Mouse (Mus musculus): Measurements from ENCODE around the gene Rgl3. TPM values are rescaled to one million over a fixed set of nuclear protein-coding genes. Genes with fewer than 3 reads are reported as not detected.
A peak's percentile ranks its signal among the peaks of the same experiment; 100 is the strongest.

The Rgl3 gene
- polyA plus RNA-seq, 1 experiment from 2014 or later = 1.3 TPM

- Histone ChIP-seq H3K4me2 (ENCODE audit: low read depth, low read length) (no peak overlapping the region), H3K27ac (replicated peaks; ENCODE audit: low read depth, low read length) (no peak overlapping the region), H3K4me1 (ENCODE audit: control insufficient read depth, insufficient read depth, low read length) (no peaks in the 10 kb centered on the region), H3K4me3 (ENCODE audit: low read depth, low read length) (no peak overlapping the region), H3K27me3 (replicated peaks; ENCODE audit: control insufficient read depth, insufficient read depth, low read length) (peaks cover 3% of the 10 kb centered on the region; the same call in 1 of the 2 replicates), H3K9ac (ENCODE audit: low read depth, low read length) (no peak overlapping the region), H3K36me3 (ENCODE audit: control insufficient read depth, insufficient read depth, low read length) (0 out of 2 replicates have a peak, but pooled peaks cover 3% of the 10 kb centered on the region), H3K9me3 (ENCODE audit: control insufficient read depth, low read length) (no peaks in the 10 kb centered on the region)
- WGBS = 55% methylated on average over 8 of the region's 8 CpGs
- no peak for ATAC-seq (ENCODE audit: low read depth)
- no peak for DNase-seq (ENCODE audit: low spot score)
These were observed 41.1 kb downstream of the Rgl3 start for GRCm38 (mm10) chr9:21948146-21948545.

GRCm38 (mm10) chr9:21947540-21948130 lies 41.6 kb downstream of the Rgl3 start:
- Histone ChIP-seq H3K9me3 (ENCODE audit: control insufficient read depth, low read length) (no peaks in the 10 kb centered on the region), H3K27me3 (replicated peaks; ENCODE audit: control insufficient read depth, insufficient read depth, low read length) (peaks cover 3% of the 10 kb centered on the region; the same call in 1 of the 2 replicates), H3K4me2 (ENCODE audit: low read depth, low read length) (no peak overlapping the region), H3K4me1 (ENCODE audit: control insufficient read depth, insufficient read depth, low read length) (no peaks in the 10 kb centered on the region), H3K27ac (replicated peaks; ENCODE audit: low read depth, low read length) (no peak overlapping the region), H3K36me3 (ENCODE audit: control insufficient read depth, insufficient read depth, low read length) (0 out of 2 replicates have a peak, but pooled peaks cover 3% of the 10 kb centered on the region), H3K9ac (ENCODE audit: low read depth, low read length) (no peak overlapping the region), H3K4me3 (ENCODE audit: low read depth, low read length) (no peak overlapping the region)
- DNase-seq (ENCODE audit: low spot score) (no peak), ATAC-seq (ENCODE audit: low read depth) (no peak)
- 8% methylated on average over 8 of the region's 28 CpGs for WGBS

GRCm38 (mm10) chr9:21944267-21944666 lies 45.0 kb downstream of the Rgl3 start:
- ATAC-seq (ENCODE audit: low read depth) = no peak
- H3K9ac ChIP-seq (ENCODE audit: low read depth, low read length) = no peak overlapping the region
- no peak for DNase-seq (ENCODE audit: low spot score)
- 22% methylated on average over 23 of the region's 23 CpGs for WGBS
- no peaks in the 10 kb centered on the region for H3K4me1 ChIP-seq (ENCODE audit: control insufficient read depth, insufficient read depth, low read length)
- H3K36me3 ChIP-seq (ENCODE audit: control insufficient read depth, insufficient read depth, low read length) = 0 out of 2 replicates have a peak, but pooled peaks cover 3% of the 10 kb centered on the region
- H3K27me3 ChIP-seq (replicated peaks; ENCODE audit: control insufficient read depth, insufficient read depth, low read length) = peaks cover 3% of the 10 kb centered on the region; the same call in 1 of the 2 replicates
- no peaks in the 10 kb centered on the region for H3K9me3 ChIP-seq (ENCODE audit: control insufficient read depth, low read length)
- H3K4me2 ChIP-seq (ENCODE audit: low read depth, low read length) = no peak overlapping the region
- H3K4me3 ChIP-seq (ENCODE audit: low read depth, low read length) = no peak overlapping the region
- H3K27ac ChIP-seq (replicated peaks; ENCODE audit: low read depth, low read length) = no peak overlapping the region

GRCm38 (mm10) chr9:21943638-21944037 lies 45.6 kb downstream of the Rgl3 start:
- Histone ChIP-seq H3K4me2 (ENCODE audit: low read depth, low read length) (no peak overlapping the region), H3K9me3 (ENCODE audit: control insufficient read depth, low read length) (no peaks in the 10 kb centered on the region), H3K27ac (replicated peaks; ENCODE audit: low read depth, low read length) (no peak overlapping the region), H3K9ac (ENCODE audit: low read depth, low read length) (no peak overlapping the region), H3K36me3 (ENCODE audit: control insufficient read depth, insufficient read depth, low read length) (0 out of 2 replicates have a peak, but pooled peaks cover 3% of the 10 kb centered on the region), H3K4me3 (ENCODE audit: low read depth, low read length) (no peak overlapping the region), H3K27me3 (replicated peaks; ENCODE audit: control insufficient read depth, insufficient read depth, low read length) (peaks cover 3% of the 10 kb centered on the region; the same call in 1 of the 2 replicates), H3K4me1 (ENCODE audit: control insufficient read depth, insufficient read depth, low read length) (no peaks in the 10 kb centered on the region)
- WGBS = 52% methylated on average over 11 of the region's 12 CpGs
- DNase-seq (ENCODE audit: low spot score) (no peak), ATAC-seq (ENCODE audit: low read depth) (no peak)

GRCm38 (mm10) chr9:21943046-21943445 lies 46.2 kb downstream of the Rgl3 start:
- no peak overlapping the region for H3K27ac ChIP-seq (replicated peaks; ENCODE audit: low read depth, low read length)
- no peak overlapping the region for H3K4me3 ChIP-seq (ENCODE audit: low read depth, low read length)
- no peak overlapping the region for H3K9ac ChIP-seq (ENCODE audit: low read depth, low read length)
- H3K4me2 ChIP-seq (ENCODE audit: low read depth, low read length) = no peak overlapping the region
- no peaks in the 10 kb centered on the region for H3K4me1 ChIP-seq (ENCODE audit: control insufficient read depth, insufficient read depth, low read length)
- H3K9me3 ChIP-seq (ENCODE audit: control insufficient read depth, low read length) = no peaks in the 10 kb centered on the region
- H3K27me3 ChIP-seq (replicated peaks; ENCODE audit: control insufficient read depth, insufficient read depth, low read length) = peaks cover 3% of the 10 kb centered on the region; the same call in 1 of the 2 replicates
- 0 out of 2 replicates have a peak, but pooled peaks cover 3% of the 10 kb centered on the region for H3K36me3 ChIP-seq (ENCODE audit: control insufficient read depth, insufficient read depth, low read length)
- DNase-seq (ENCODE audit: low spot score) = no peak
- WGBS = 82% methylated on average over 4 of the region's 12 CpGs
- no peak for ATAC-seq (ENCODE audit: low read depth)

- H3K4me2 ChIP-seq (ENCODE audit: low read depth, low read length) = no peak overlapping the region
- no peaks in the 10 kb centered on the region for H3K36me3 ChIP-seq (ENCODE audit: control insufficient read depth, insufficient read depth, low read length)
- WGBS = 85% methylated on average over 4 of the region's 4 CpGs
- no peak for DNase-seq (ENCODE audit: low spot score)
- H3K27me3 ChIP-seq (replicated peaks; ENCODE audit: control insufficient read depth, insufficient read depth, low read length) = no peaks in the 10 kb centered on the region
- no peaks in the 10 kb centered on the region; the same call in 1 of the 2 replicates for H3K4me1 ChIP-seq (ENCODE audit: control insufficient read depth, insufficient read depth, low read length)
- no peak overlapping the region for H3K4me3 ChIP-seq (ENCODE audit: low read depth, low read length)
- H3K9me3 ChIP-seq (ENCODE audit: control insufficient read depth, low read length) = no peaks in the 10 kb centered on the region
- no peak for ATAC-seq (ENCODE audit: low read depth)
- H3K9ac ChIP-seq (ENCODE audit: low read depth, low read length) = no peak overlapping the region
- H3K27ac ChIP-seq (replicated peaks; ENCODE audit: low read depth, low read length) = no peak overlapping the region
These were observed 50.9 kb downstream of the Rgl3 start for GRCm38 (mm10) chr9:21938234-21938855.

GRCm38 (mm10) chr9:21937711-21938175 lies 51.5 kb downstream of the Rgl3 start:
- no peaks in the 10 kb centered on the region; the same call in 1 of the 2 replicates for H3K4me1 ChIP-seq (ENCODE audit: control insufficient read depth, insufficient read depth, low read length)
- ATAC-seq (ENCODE audit: low read depth) = no peak
- H3K9me3 ChIP-seq (ENCODE audit: control insufficient read depth, low read length) = no peaks in the 10 kb centered on the region
- no peak for DNase-seq (ENCODE audit: low spot score)
- peak overlapping the region; percentile 74; the same call in 1 of the 2 replicates for H3K9ac ChIP-seq (ENCODE audit: low read depth, low read length)
- H3K4me3 ChIP-seq (ENCODE audit: low read depth, low read length) = peak overlapping the region; percentile 55
- H3K4me2 ChIP-seq (ENCODE audit: low read depth, low read length) = peak overlapping the region; percentile 59
- 76% methylated on average over 4 of the region's 4 CpGs for WGBS
- no peaks in the 10 kb centered on the region for H3K27me3 ChIP-seq (replicated peaks; ENCODE audit: control insufficient read depth, insufficient read depth, low read length)
- H3K36me3 ChIP-seq (ENCODE audit: control insufficient read depth, insufficient read depth, low read length) = no peaks in the 10 kb centered on the region
- H3K27ac ChIP-seq (replicated peaks; ENCODE audit: low read depth, low read length) = no peak overlapping the region

GRCm38 (mm10) chr9:21936692-21937570 lies 52.3 kb downstream of the Rgl3 start, which contains the start of gene Plppr2:
TSS of gene Plppr2 (plus strand) at chr9:21937033.
- Histone ChIP-seq H3K4me2 (ENCODE audit: low read depth, low read length) (peak within 1 kb of the TSS; percentile 59), H3K9me3 (ENCODE audit: control insufficient read depth, low read length) (no peaks in the 10 kb centered on the region), H3K27ac (replicated peaks; ENCODE audit: low read depth, low read length) (0 out of 2 replicates have a peak within 1 kb of the TSS, but pooled peaks have one; percentile 15), H3K27me3 (replicated peaks; ENCODE audit: control insufficient read depth, insufficient read depth, low read length) (no peaks in the 10 kb centered on the region), H3K9ac (ENCODE audit: low read depth, low read length) (peak within 1 kb of the TSS; percentile 74), H3K4me3 (ENCODE audit: low read depth, low read length) (peak within 1 kb of the TSS; percentile 55), H3K36me3 (ENCODE audit: control insufficient read depth, insufficient read depth, low read length) (no peaks in the 10 kb centered on the region), H3K4me1 (ENCODE audit: control insufficient read depth, insufficient read depth, low read length) (no peaks in the 10 kb centered on the region; the same call in 1 of the 2 replicates)
- WGBS = 2% methylated on average over 32 of the region's 43 CpGs
- DNase-seq (ENCODE audit: low spot score) (peak; percentile 99), ATAC-seq (ENCODE audit: low read depth) (peak; percentile 97)

Measured in embryonic facial prominence, embryonic 14.5 days (tissue).